Mouse (Mus musculus) liver, embryonic 14.5 days (tissue): ENCODE data around the gene Tnfsf8. TPM values are rescaled to one million over a fixed set of nuclear protein-coding genes. Genes with fewer than 3 reads are reported as not detected.

Experiments
- ATAC-seq: fragments of 200-750 bp; cut with Nextera tagmentation; 2 replicates; pipeline ENCODE4 v1.8.0; 2017; ENCODE audit warnings: moderate number of reproducible peaks, mild to moderate bottlenecking, moderate library complexity; ENCODE audit not compliant: insufficient read depth
- DNase-seq, 3 experiments: peaks; one replicate each; pipeline ENCODE4 v3.0.0-alpha.2; 2012 to 2013; ENCODE audit warnings: low read depth in 3 of 3, low spot score in 3 of 3
- H3K27ac ChIP-seq: fragments of 300-500 bp; sonication (generic); 2 replicates; pipeline ENCODE4 v1.5.1; 2014; ENCODE audit warnings: moderate library complexity, mild to moderate bottlenecking, control low read depth, inconsistent platforms
- H3K27me3 ChIP-seq: fragments of 300-500 bp; sonication (generic); 2 replicates; pipeline ENCODE4 v1.6.1; 2014; ENCODE audit warnings: mild to moderate bottlenecking, low read length, moderate library complexity; ENCODE audit not compliant: control insufficient read depth, insufficient read depth
- H3K36me3 ChIP-seq: fragments of 300-500 bp; sonication (generic); replicated peaks from 2 replicates; pipeline ENCODE4 v1.6.1; 2014; ENCODE audit warnings: low read depth; ENCODE audit not compliant: control insufficient read depth, insufficient read depth
- H3K4me1 ChIP-seq, 2 experiments: fragments of 200-500 bp in 1 of 2; fragments of 300-500 bp in 1 of 2; sonication (generic) in 1 of 2; replicated peaks; 2 replicates each; pipeline ENCODE4 v1.6.1; 2012 to 2014; ENCODE audit warnings: antibody characterized with exemption in 1 of 2, inconsistent platforms in 1 of 2, low read length in 1 of 2; ENCODE audit not compliant: control insufficient read depth in 2 of 2, insufficient read depth in 2 of 2
- H3K4me2 ChIP-seq: fragments of 300-500 bp; sonication (generic); 2 replicates; pipeline ENCODE4 v1.6.1; 2014; ENCODE audit warnings: low read depth, mild to moderate bottlenecking, control low read depth, moderate library complexity
- H3K4me3 ChIP-seq, 2 experiments: fragments of 200-500 bp in 1 of 2; fragments of 300-500 bp in 1 of 2; sonication (generic) in 1 of 2; 2 replicates each; pipeline ENCODE4 v1.5.1; 2012 to 2014; ENCODE audit warnings: low read depth in 2 of 2, low read length in 2 of 2, mild to moderate bottlenecking in 2 of 2, control low read depth in 1 of 2, inconsistent platforms in 1 of 2, moderate library complexity in 1 of 2; ENCODE audit not compliant: insufficient read depth in 1 of 2
- H3K9ac ChIP-seq: fragments of 300-500 bp; sonication (generic); replicated peaks from 2 replicates; pipeline ENCODE4 v1.6.1; 2014; ENCODE audit warnings: mild to moderate bottlenecking, control low read depth, moderate library complexity
- H3K9me3 ChIP-seq: fragments of 300-500 bp; sonication (generic); 2 replicates; pipeline ENCODE4 v1.6.1; 2016; ENCODE audit warnings: low read length, mixed read lengths; ENCODE audit not compliant: control insufficient read depth
- CTCF ChIP-seq: IDR thresholded peaks from 2 replicates; pipeline ENCODE4 v1.5.1; 2016; ENCODE audit warnings: antibody characterized with exemption, low read depth, control low read depth
- EP300 ChIP-seq: IDR thresholded peaks from 2 replicates; pipeline ENCODE4 v1.6.1; 2016; ENCODE audit warnings: antibody characterized with exemption, low read depth
- WGBS: fragments of 180-500 bp; shearing (Covaris S2); extraction: QIAGEN DNeasy Blood & Tissue Kit; methylation state at CpG from one replicate; pipeline ENCODE4 v1.1.7; 2014; ENCODE audit not compliant: insufficient replicate concordance; 5-methylcytosine and 5-hydroxymethylcytosine counted together
- polyA plus RNA-seq, 2 experiments: library from polyadenylated mRNA; depleted of rRNA in 1 of 2; stranded (reverse) in 1 of 2; unstranded in 1 of 2; fragments of >200 nt; fragmentation: Nextera tagmentation in 1 of 2; extraction: Ambion mirVana in 1 of 2; gene quantifications; 2 replicates each; pipeline versions ENCODE4 v1.2.1 to v1.2.3; 2012 to 2014

Tnfsf8 gene
- polyA plus RNA-seq, 2 experiments: 0.01 TPM; not detected in 1

- Histone ChIP-seq H3K4me1 (no peaks in the 10 kb centered on the region), H3K9ac (no peak overlapping the region), H3K9me3 (no peaks in the 10 kb centered on the region), H3K36me3 (no peaks in the 10 kb centered on the region), H3K4me2 (no peak overlapping the region), H3K27me3 (no peaks in the 10 kb centered on the region), H3K4me3 (no peak overlapping the region), H3K27ac (no peak overlapping the region)
- TF ChIP-seq CTCF: no peak
- DNase-seq: no peak
- ATAC-seq: no peak
Measured at GRCm38 (mm10) chr4:63897152-63897551, 36.0 kb upstream of the Tnfsf8 start.

DNA sequence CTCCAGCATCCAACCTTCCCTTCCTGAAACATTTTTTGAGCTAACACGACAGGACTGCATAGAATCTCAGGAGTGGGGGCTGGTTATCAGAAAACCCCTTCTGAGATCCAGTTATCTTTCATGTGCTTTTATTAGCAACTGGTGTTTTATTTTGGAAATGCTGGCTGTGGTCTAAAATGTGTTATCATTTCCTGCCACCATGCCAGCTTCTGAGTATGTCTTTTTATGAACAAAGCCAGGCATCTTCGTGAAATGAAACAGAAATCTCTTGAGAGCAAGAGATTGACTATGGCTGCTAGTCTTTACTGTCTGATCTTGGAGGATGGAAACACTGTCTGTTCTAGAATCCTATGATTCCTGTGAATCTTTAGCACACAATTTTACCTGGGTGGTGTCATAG, 25.0 kb upstream of the Tnfsf8 start:
- Histone ChIP-seq H3K4me2 (no peak overlapping the region), H3K27ac (no peak overlapping the region), H3K9me3 (no peaks in the 10 kb centered on the region), H3K4me1 (no peaks in the 10 kb centered on the region), H3K27me3 (no peaks in the 10 kb centered on the region), H3K4me3 (no peak overlapping the region), H3K36me3 (no peaks in the 10 kb centered on the region), H3K9ac (no peak overlapping the region)
- DNase-seq (no peak), ATAC-seq (no peak)
- WGBS: 5% methylated on average over 2 of the region's 2 CpGs
- TF ChIP-seq EP300: no peak
- no peak for TF ChIP-seq CTCF

GRCm38 (mm10) chr4:63876720-63877119, 15.6 kb upstream of the Tnfsf8 start:
- WGBS: 61% methylated on average over 2 of the region's 2 CpGs
- DNase-seq: no peak
- no peak overlapping the region for H3K4me2 ChIP-seq
- no peaks in the 10 kb centered on the region for H3K27me3 ChIP-seq
- no peaks in the 10 kb centered on the region for H3K36me3 ChIP-seq
- no peak overlapping the region for H3K27ac ChIP-seq
- ATAC-seq: no peak
- TF ChIP-seq EP300 (no peak), CTCF (no peak)
- H3K9me3 ChIP-seq: no peaks in the 10 kb centered on the region
- H3K4me3 ChIP-seq: no peak overlapping the region
- no peak overlapping the region for H3K9ac ChIP-seq
- no peaks in the 10 kb centered on the region for H3K4me1 ChIP-seq

DNA sequence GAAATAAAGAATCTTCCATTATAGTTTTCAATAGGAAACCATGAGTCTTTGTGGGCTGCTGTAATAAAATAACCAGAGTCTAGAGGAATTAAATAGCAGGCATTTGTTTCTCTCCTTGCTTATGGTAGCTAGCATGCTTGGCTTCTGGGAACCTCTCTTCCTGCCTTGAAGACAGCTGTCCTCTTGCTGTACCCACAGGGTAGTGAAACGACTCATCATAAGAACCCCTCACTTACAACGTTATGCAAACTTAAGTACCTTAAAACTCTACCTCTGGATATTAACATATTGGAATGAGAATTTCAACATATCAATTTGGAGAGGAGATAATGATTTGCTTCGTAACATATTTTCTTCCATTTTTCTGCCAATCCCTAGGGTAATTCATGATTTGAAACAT, 14.3 kb upstream of the Tnfsf8 start:
- no peaks in the 10 kb centered on the region for H3K4me1 ChIP-seq
- no peaks in the 10 kb centered on the region for H3K9me3 ChIP-seq
- 56% methylated on average over 3 of the region's 3 CpGs for WGBS
- ATAC-seq (no peak), DNase-seq (no peak)
- H3K27me3 ChIP-seq: no peaks in the 10 kb centered on the region
- no peak overlapping the region for H3K27ac ChIP-seq
- TF ChIP-seq CTCF: no peak
- TF ChIP-seq EP300: no peak
- H3K4me3 ChIP-seq: no peak overlapping the region
- no peaks in the 10 kb centered on the region for H3K36me3 ChIP-seq
- H3K4me2 ChIP-seq: no peak overlapping the region
- no peak overlapping the region for H3K9ac ChIP-seq

- Histone ChIP-seq H3K4me3 (no peak overlapping the region), H3K27me3 (no peaks in the 10 kb centered on the region), H3K36me3 (no peaks in the 10 kb centered on the region), H3K27ac (no peak overlapping the region), H3K9ac (no peak overlapping the region), H3K4me2 (no peak overlapping the region), H3K4me1 (no peaks in the 10 kb centered on the region), H3K9me3 (no peaks in the 10 kb centered on the region)
- ATAC-seq (no peak), DNase-seq (no peak)
- TF ChIP-seq EP300 (no peak), CTCF (no peak)
- WGBS: 81% methylated on average over 1 of the region's 1 CpGs
Measured at GRCm38 (mm10) chr4:63870678-63871077, 9.5 kb upstream of the Tnfsf8 start.

DNA sequence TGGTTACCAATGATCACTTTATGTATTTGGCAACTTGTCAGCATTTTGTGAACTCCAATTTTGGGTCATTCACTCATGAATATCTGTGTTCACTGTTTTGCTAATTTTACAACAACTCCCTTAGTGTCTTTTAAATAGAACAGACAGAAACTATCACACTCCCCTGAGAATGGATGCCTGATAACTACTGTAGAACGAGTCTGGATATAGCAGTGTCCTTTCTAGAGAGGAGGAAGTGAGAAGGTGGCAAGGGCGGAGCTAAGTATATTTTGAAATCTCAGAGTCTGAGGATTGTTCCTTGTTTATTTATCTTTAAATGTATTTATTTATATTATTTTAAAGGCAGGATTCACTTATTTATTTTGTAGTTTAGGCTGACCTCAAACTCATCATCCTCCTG, 7.6 kb upstream of the Tnfsf8 start:
- no peak for ATAC-seq
- H3K9me3 ChIP-seq: no peaks in the 10 kb centered on the region
- TF ChIP-seq EP300 (no peak), CTCF (no peak)
- H3K27ac ChIP-seq: no peak overlapping the region
- 32% methylated on average over 2 of the region's 2 CpGs for WGBS
- no peaks in the 10 kb centered on the region for H3K36me3 ChIP-seq
- DNase-seq: no peak
- no peak overlapping the region for H3K4me3 ChIP-seq
- no peak overlapping the region for H3K4me2 ChIP-seq
- no peak overlapping the region for H3K9ac ChIP-seq
- no peaks in the 10 kb centered on the region for H3K4me1 ChIP-seq
- H3K27me3 ChIP-seq: no peaks in the 10 kb centered on the region
